Mouse (Mus musculus) olfactory bulb, adult 2 months (tissue): ENCODE measurements at regions not wholly inside any gene's neighbourhood (a gene's known extent, or its start where the extent isn't known, plus 50 kb on each side); places are given as distances from the start of the nearest gene placed in this dataset.

ENCODE experiments used
- CTCF ChIP-seq: fragments of 200-500 bp; IDR thresholded peaks from 2 replicates; pipeline ENCODE4 v1.5.1; 2012; ENCODE audit warnings: low read depth, mild to moderate bottlenecking, low read length, moderate library complexity; ENCODE audit not compliant: insufficient read depth
- POLR2A ChIP-seq: fragments of 200-500 bp; IDR thresholded peaks from 2 replicates; pipeline ENCODE4 v1.6.1; 2012; ENCODE audit warnings: mild to moderate bottlenecking, low read depth, low read length, moderate library complexity; ENCODE audit not compliant: insufficient read depth

DNA sequence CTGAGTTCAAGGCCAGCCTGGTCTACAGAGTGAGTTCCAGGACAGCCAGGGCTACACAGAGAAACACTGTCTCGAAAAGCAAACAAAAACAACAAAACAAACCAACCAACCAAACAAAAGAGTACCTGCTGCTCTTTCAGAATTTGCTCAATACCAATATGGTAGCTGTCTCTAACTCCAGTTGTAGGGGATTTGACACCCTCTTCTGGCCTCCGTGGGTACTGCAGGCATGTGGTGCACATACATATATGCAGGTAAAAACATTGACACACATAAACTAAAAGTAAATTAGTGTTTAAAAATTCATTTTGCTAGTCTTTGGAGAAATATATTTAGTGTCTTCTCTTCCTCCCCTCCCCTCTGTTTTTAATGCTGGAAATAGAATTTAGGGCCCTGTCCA is 145.8 kb downstream of the Dusp6 start:
- TF ChIP-seq POLR2A, result no peak
- TF ChIP-seq CTCF, result no peak
